Mouse (Mus musculus): ENCODE measurements around the gene Dvl3. TPM values are rescaled to one million over a fixed set of nuclear protein-coding genes. Genes with fewer than 3 reads are reported as not detected.

The Dvl3 gene
- total and polyA plus RNA-seq, 3 experiments: 4.1 to 20.5 TPM; not detected in 1

DNA sequence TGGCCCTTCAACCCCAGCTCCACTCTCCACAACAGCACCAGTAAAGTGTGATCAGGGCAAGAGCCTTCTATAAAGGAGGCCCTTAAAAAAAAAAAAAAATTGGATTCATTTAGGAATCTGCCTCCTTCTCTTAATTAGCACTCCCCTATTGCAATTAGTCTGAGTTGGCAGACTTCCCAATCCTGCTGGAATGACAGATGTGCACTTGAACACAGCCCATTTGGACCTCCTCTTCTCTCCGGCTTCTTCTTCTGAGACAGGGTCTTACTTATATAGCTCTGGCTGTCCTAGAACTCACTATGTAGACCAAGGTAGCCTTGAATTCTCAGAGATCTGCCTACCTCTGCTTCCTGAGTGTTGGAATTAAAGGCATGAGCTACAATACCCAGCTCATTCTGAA, 12.6 kb downstream of the Dvl3 start:
- Histone ChIP-seq H3K27me3 (ENCODE audit: control insufficient read depth in 1 of 2, insufficient read depth in 2 of 2, low read length in 2 of 2) (no peaks in the 10 kb centered on the region), H3K9me3 (replicated peaks; ENCODE audit: insufficient read depth, low read length) (no peaks in the 10 kb centered on the region), H3K79me2 (ENCODE audit: control insufficient read depth, insufficient read depth, low read length, poor library complexity) (no peaks in the 10 kb centered on the region), H3K27ac (ENCODE audit: control insufficient read depth, low read depth, low read length) (peak overlapping the region; percentile 77), H3K4me1 (ENCODE audit: control insufficient read depth in 1 of 2, insufficient read depth in 2 of 2, low read length in 2 of 2) (peaks cover 13 to 18% of the 10 kb centered on the region in 2 experiments), H3K9ac (ENCODE audit: control insufficient read depth, low read depth, low read length, poor library complexity, severe bottlenecking) (peak overlapping the region; percentile 36; the same call in 1 of the 2 replicates), H3K36me3 (ENCODE audit: control insufficient read depth in 1 of 2, insufficient read depth in 2 of 2, low read length in 2 of 2) (peaks cover 2 to 20% of the 10 kb centered on the region in 2 experiments; a peak in 3 of 4 replicates), H3K4me3 (ENCODE audit: control insufficient read depth in 1 of 2, insufficient read depth in 1 of 2, low read depth in 2 of 2, low read length in 2 of 2) (peak overlapping the region in 1 of 2 experiments; percentile 0; a peak in 1 of 4 replicates)
- TF ChIP-seq NRF1 (IDR thresholded peaks at IDR 0.05; ENCODE audit: insufficient read depth, low read depth, low read length, poor library complexity, severe bottlenecking) (no peak), KAT2A (conservative IDR thresholded peaks at IDR 0.05; ENCODE audit: low read depth, low read length) (no peak), POLR2AphosphoS2 (IDR thresholded peaks at IDR 0.05; ENCODE audit: low read length) (no peak), ZNF384 (IDR thresholded peaks at IDR 0.05; ENCODE audit: low read depth, low read length) (0 out of 2 replicates have a peak, but pooled peaks have one; percentile 6), ZKSCAN1 (IDR thresholded peaks at IDR 0.05; ENCODE audit: low read depth, low read length) (no peak), BHLHE40 (IDR thresholded peaks at IDR 0.05; ENCODE audit: borderline replicate concordance, low read depth, low read length) (no peak)
- no peak for DNase-seq (ENCODE audit: low read depth, low spot score)

DNA sequence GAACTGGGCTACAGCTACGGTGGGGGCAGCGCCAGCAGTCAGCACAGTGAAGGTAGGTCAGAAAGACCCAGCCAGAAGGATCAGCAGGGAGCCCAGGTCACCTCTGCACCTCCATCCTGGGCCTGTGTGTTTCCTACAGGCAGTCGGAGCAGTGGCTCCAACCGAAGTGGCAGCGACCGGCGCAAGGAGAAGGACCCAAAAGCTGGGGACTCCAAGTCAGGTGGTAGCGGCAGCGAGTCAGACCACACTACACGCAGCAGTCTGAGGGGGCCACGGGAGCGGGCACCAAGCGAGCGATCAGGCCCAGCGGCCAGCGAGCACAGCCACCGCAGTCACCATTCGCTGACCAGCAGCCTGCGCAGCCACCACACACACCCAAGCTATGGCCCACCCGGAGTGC, 14.2 kb downstream of the Dvl3 start:
- H3K4me3 ChIP-seq (ENCODE audit: control insufficient read depth in 1 of 2, insufficient read depth in 1 of 2, low read depth in 2 of 2, low read length in 2 of 2): no peak overlapping the region
- no peak for DNase-seq (ENCODE audit: low read depth, low spot score)
- peaks cover 13 to 18% of the 10 kb centered on the region in 2 experiments for H3K4me1 ChIP-seq (ENCODE audit: control insufficient read depth in 1 of 2, insufficient read depth in 2 of 2, low read length in 2 of 2)
- no peak for TF ChIP-seq TCF12 (IDR thresholded peaks at IDR 0.05; ENCODE audit: low read depth, low read length)
- TF ChIP-seq JUND (IDR thresholded peaks at IDR 0.05; ENCODE audit: low read depth, low read length): no peak
- no peak for TF ChIP-seq POLR2AphosphoS2 (IDR thresholded peaks at IDR 0.05; ENCODE audit: low read length)
- no peak for TF ChIP-seq ETS1 (IDR thresholded peaks at IDR 0.05; ENCODE audit: low read depth, low read length)
- no peak for TF ChIP-seq TAL1 (IDR thresholded peaks at IDR 0.05; ENCODE audit: low read length)
- no peak for TF ChIP-seq EP300 (IDR thresholded peaks at IDR 0.05; ENCODE audit: low read depth in 1 of 2, low read length in 2 of 2)
- TF ChIP-seq ZKSCAN1 (IDR thresholded peaks at IDR 0.05; ENCODE audit: low read depth, low read length): no peak
- no peak for TF ChIP-seq MXI1 (IDR thresholded peaks at IDR 0.05; ENCODE audit: low read depth, low read length)
- no peak for TF ChIP-seq NELFE (IDR thresholded peaks at IDR 0.05; ENCODE audit: low read depth, low read length)
- no peak for TF ChIP-seq USF1 (IDR thresholded peaks at IDR 0.05; ENCODE audit: low read depth, low read length)
- no peak for TF ChIP-seq SIN3A (IDR thresholded peaks at IDR 0.05; ENCODE audit: low read length)
- TF ChIP-seq MAFK (IDR thresholded peaks at IDR 0.05; ENCODE audit: borderline replicate concordance, low read depth, low read length): no peak
- TF ChIP-seq MEF2A (IDR thresholded peaks at IDR 0.05; ENCODE audit: extremely low read depth, insufficient replicate concordance, low read depth, low read length, poor library complexity, severe bottlenecking): no peak
- TF ChIP-seq USF2 (IDR thresholded peaks at IDR 0.05; ENCODE audit: borderline replicate concordance in 1 of 2, insufficient read depth in 1 of 2, low read depth in 1 of 2, low read length in 2 of 2): no peak
- H3K27me3 ChIP-seq (ENCODE audit: control insufficient read depth in 1 of 2, insufficient read depth in 2 of 2, low read length in 2 of 2): no peaks in the 10 kb centered on the region
- no peak overlapping the region for H3K27ac ChIP-seq (ENCODE audit: control insufficient read depth, low read depth, low read length)
- H3K9me3 ChIP-seq (replicated peaks; ENCODE audit: insufficient read depth, low read length): no peaks in the 10 kb centered on the region
- H3K36me3 ChIP-seq (ENCODE audit: control insufficient read depth in 1 of 2, insufficient read depth in 2 of 2, low read length in 2 of 2): peaks cover 0 to 22% of the 10 kb centered on the region in 2 experiments; a peak in 2 of 4 replicates
- H3K79me2 ChIP-seq (ENCODE audit: control insufficient read depth, insufficient read depth, low read length, poor library complexity): peaks cover 6% of the 10 kb centered on the region
- no peak overlapping the region for H3K9ac ChIP-seq (ENCODE audit: control insufficient read depth, low read depth, low read length, poor library complexity, severe bottlenecking)

Measured in MEL (cell line).